Mouse (Mus musculus): ENCODE results near the gene Arhgef28. TPM values are rescaled to one million over a fixed set of nuclear protein-coding genes. Genes with fewer than 3 reads are reported as not detected.

The Arhgef28 gene
- polyA plus RNA-seq, 2 experiments: 0.11 to 0.52 TPM

- Histone ChIP-seq H3K36me3 (replicated peaks; ENCODE audit: control insufficient read depth, insufficient read depth, low read depth) (no peaks in the 10 kb centered on the region), H3K9me3 (ENCODE audit: control insufficient read depth, low read length) (no peaks in the 10 kb centered on the region), H3K4me2 (ENCODE audit: low read depth) (no peak overlapping the region), H3K4me3 (ENCODE audit: insufficient read depth in 1 of 2, low read depth in 2 of 2, low read length in 2 of 2) (no peak overlapping the region), H3K4me1 (replicated peaks; ENCODE audit: control insufficient read depth in 2 of 2, insufficient read depth in 2 of 2, low read length in 1 of 2) (no peaks in the 10 kb centered on the region), H3K27me3 (ENCODE audit: control insufficient read depth, insufficient read depth, low read length) (no peaks in the 10 kb centered on the region), H3K27ac (no peak overlapping the region), H3K9ac (replicated peaks) (no peak overlapping the region)
- DNase-seq (ENCODE audit: low read depth in 3 of 3, low spot score in 3 of 3) (no peak), ATAC-seq (ENCODE audit: insufficient read depth) (no peak)
- TF ChIP-seq EP300 (IDR thresholded peaks at IDR 0.05; ENCODE audit: low read depth): no peak
- TF ChIP-seq CTCF (IDR thresholded peaks at IDR 0.05; ENCODE audit: low read depth): no peak
- WGBS (ENCODE audit: insufficient replicate concordance): 76% methylated on average over 19 of the region's 19 CpGs
Measured at GRCm38 (mm10) chr13:97953526-97953925, 252.7 kb downstream of the Arhgef28 start.

DNA sequence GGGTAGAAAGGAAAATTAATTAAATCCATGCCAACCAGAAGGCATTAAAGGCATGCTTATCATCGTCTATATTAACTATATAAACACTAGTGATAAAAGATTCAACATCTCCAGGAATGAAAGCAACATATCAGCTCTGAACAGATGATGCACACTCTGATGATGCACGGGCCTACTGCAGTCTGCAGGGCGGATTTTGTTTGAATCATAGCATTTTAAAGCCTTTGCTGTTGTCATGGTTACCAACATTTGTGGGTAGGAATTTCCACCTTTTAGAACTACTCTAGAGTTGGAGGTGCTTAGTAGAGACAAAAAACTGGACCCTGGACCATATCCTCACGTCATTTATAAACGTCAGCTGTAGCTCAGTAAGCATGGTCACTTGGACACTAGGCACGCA is 257.4 kb downstream of the Arhgef28 start:
- DNase-seq (ENCODE audit: low read depth in 3 of 3, low spot score in 3 of 3) (no peak), ATAC-seq (ENCODE audit: insufficient read depth) (no peak)
- no peak overlapping the region for H3K9ac ChIP-seq (replicated peaks)
- H3K4me2 ChIP-seq (ENCODE audit: low read depth): no peak overlapping the region
- 64% methylated on average over 6 of the region's 6 CpGs for WGBS (ENCODE audit: insufficient replicate concordance)
- H3K36me3 ChIP-seq (replicated peaks; ENCODE audit: control insufficient read depth, insufficient read depth, low read depth): no peaks in the 10 kb centered on the region
- H3K27ac ChIP-seq: no peak overlapping the region
- TF ChIP-seq EP300 (IDR thresholded peaks at IDR 0.05; ENCODE audit: low read depth) (no peak), CTCF (IDR thresholded peaks at IDR 0.05; ENCODE audit: low read depth) (no peak)
- H3K27me3 ChIP-seq (ENCODE audit: control insufficient read depth, insufficient read depth, low read length): no peaks in the 10 kb centered on the region
- H3K4me3 ChIP-seq (ENCODE audit: insufficient read depth in 1 of 2, low read depth in 2 of 2, low read length in 2 of 2): no peak overlapping the region
- no peaks in the 10 kb centered on the region for H3K4me1 ChIP-seq (replicated peaks; ENCODE audit: control insufficient read depth in 2 of 2, insufficient read depth in 2 of 2, low read length in 1 of 2)
- H3K9me3 ChIP-seq (ENCODE audit: control insufficient read depth, low read length): no peaks in the 10 kb centered on the region

- DNase-seq (ENCODE audit: low read depth in 3 of 3, low spot score in 3 of 3) (no peak), ATAC-seq (ENCODE audit: insufficient read depth) (no peak)
- no peak overlapping the region for H3K4me3 ChIP-seq (ENCODE audit: insufficient read depth in 1 of 2, low read depth in 2 of 2, low read length in 2 of 2)
- no peak overlapping the region for H3K4me2 ChIP-seq (ENCODE audit: low read depth)
- H3K36me3 ChIP-seq (replicated peaks; ENCODE audit: control insufficient read depth, insufficient read depth, low read depth): no peaks in the 10 kb centered on the region
- no peak overlapping the region for H3K27ac ChIP-seq
- WGBS (ENCODE audit: insufficient replicate concordance): 50% methylated on average over 3 of the region's 3 CpGs
- no peaks in the 10 kb centered on the region for H3K27me3 ChIP-seq (ENCODE audit: control insufficient read depth, insufficient read depth, low read length)
- H3K4me1 ChIP-seq (replicated peaks; ENCODE audit: control insufficient read depth in 2 of 2, insufficient read depth in 2 of 2, low read length in 1 of 2): no peaks in the 10 kb centered on the region
- H3K9me3 ChIP-seq (ENCODE audit: control insufficient read depth, low read length): no peaks in the 10 kb centered on the region
- TF ChIP-seq EP300 (IDR thresholded peaks at IDR 0.05; ENCODE audit: low read depth): no peak
- 0 out of 2 replicates have a peak, but pooled peaks have one; percentile 15 for TF ChIP-seq CTCF (IDR thresholded peaks at IDR 0.05; ENCODE audit: low read depth)
- no peak overlapping the region for H3K9ac ChIP-seq (replicated peaks)
Measured at GRCm38 (mm10) chr13:97947598-97947997, 258.6 kb downstream of the Arhgef28 start.

- no peak overlapping the region for H3K4me3 ChIP-seq (ENCODE audit: insufficient read depth in 1 of 2, low read depth in 2 of 2, low read length in 2 of 2)
- ATAC-seq (ENCODE audit: insufficient read depth): no peak
- no peak overlapping the region for H3K4me2 ChIP-seq (ENCODE audit: low read depth)
- 57% methylated on average over 7 of the region's 7 CpGs for WGBS (ENCODE audit: insufficient replicate concordance)
- no peak for TF ChIP-seq EP300 (IDR thresholded peaks at IDR 0.05; ENCODE audit: low read depth)
- no peak overlapping the region for H3K27ac ChIP-seq
- H3K4me1 ChIP-seq (replicated peaks; ENCODE audit: control insufficient read depth in 2 of 2, insufficient read depth in 2 of 2, low read length in 1 of 2): no peaks in the 10 kb centered on the region
- H3K27me3 ChIP-seq (ENCODE audit: control insufficient read depth, insufficient read depth, low read length): no peaks in the 10 kb centered on the region
- no peaks in the 10 kb centered on the region for H3K9me3 ChIP-seq (ENCODE audit: control insufficient read depth, low read length)
- no peak overlapping the region for H3K9ac ChIP-seq (replicated peaks)
- DNase-seq (ENCODE audit: low read depth in 3 of 3, low spot score in 3 of 3): no peak
- no peaks in the 10 kb centered on the region for H3K36me3 ChIP-seq (replicated peaks; ENCODE audit: control insufficient read depth, insufficient read depth, low read depth)
Measured at GRCm38 (mm10) chr13:97946422-97946821, 259.8 kb downstream of the Arhgef28 start.

- no peak overlapping the region for H3K27ac ChIP-seq
- no peak overlapping the region for H3K9ac ChIP-seq (replicated peaks)
- no peaks in the 10 kb centered on the region for H3K27me3 ChIP-seq (ENCODE audit: control insufficient read depth, insufficient read depth, low read length)
- WGBS (ENCODE audit: insufficient replicate concordance): 63% methylated on average over 13 of the region's 13 CpGs
- no peak overlapping the region for H3K4me3 ChIP-seq (ENCODE audit: insufficient read depth in 1 of 2, low read depth in 2 of 2, low read length in 2 of 2)
- H3K36me3 ChIP-seq (replicated peaks; ENCODE audit: control insufficient read depth, insufficient read depth, low read depth): no peaks in the 10 kb centered on the region
- H3K4me2 ChIP-seq (ENCODE audit: low read depth): no peak overlapping the region
- ATAC-seq (ENCODE audit: insufficient read depth) (no peak), DNase-seq (ENCODE audit: low read depth in 3 of 3, low spot score in 3 of 3) (no peak)
- H3K4me1 ChIP-seq (replicated peaks; ENCODE audit: control insufficient read depth in 2 of 2, insufficient read depth in 2 of 2, low read length in 1 of 2): peaks cover 0 to 5% of the 10 kb centered on the region in 2 experiments; a peak in 2 of 4 replicates
- H3K9me3 ChIP-seq (ENCODE audit: control insufficient read depth, low read length): no peaks in the 10 kb centered on the region
- TF ChIP-seq EP300 (IDR thresholded peaks at IDR 0.05; ENCODE audit: low read depth): no peak
- TF ChIP-seq CTCF (IDR thresholded peaks at IDR 0.05; ENCODE audit: low read depth): no peak
Measured at GRCm38 (mm10) chr13:97941909-97942680, 264.1 kb downstream of the Arhgef28 start.

All from liver, embryonic 14.5 days (tissue).